Mouse (Mus musculus) Muller cell, postnatal 12 days (primary cell): ENCODE data around the gene Lsamp.

Source experiments
- DNase-seq: peaks from one replicate; pipeline ENCODE4 v3.0.0-alpha.2; 2015; ENCODE audit errors: inconsistent ontology term

Lsamp gene

DNA sequence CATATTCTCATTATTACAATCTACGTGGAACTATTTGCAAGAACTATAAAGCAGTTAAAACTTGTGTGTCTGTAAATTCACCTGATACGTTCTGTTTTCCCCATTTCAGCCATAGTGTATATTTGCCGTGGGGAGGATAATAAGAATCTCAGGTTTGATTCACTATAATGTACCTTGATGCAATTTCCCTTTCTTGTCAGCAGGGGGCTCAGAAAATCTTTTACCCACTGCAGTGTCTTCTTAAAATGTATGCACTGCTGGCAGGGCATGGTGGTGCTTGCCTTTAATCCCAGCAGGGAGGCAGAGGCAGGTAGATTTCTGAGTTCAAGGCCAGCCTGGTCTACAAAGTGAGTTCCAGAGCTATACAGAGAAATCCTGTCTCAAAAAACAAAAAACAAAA lies 287.7 kb downstream of the Lsamp start:
- DNase-seq: no peak

- DNase-seq: peak; percentile 43
Observed at GRCm38 (mm10) chr16:40290132-40290531, 306.0 kb downstream of the Lsamp start.

DNA sequence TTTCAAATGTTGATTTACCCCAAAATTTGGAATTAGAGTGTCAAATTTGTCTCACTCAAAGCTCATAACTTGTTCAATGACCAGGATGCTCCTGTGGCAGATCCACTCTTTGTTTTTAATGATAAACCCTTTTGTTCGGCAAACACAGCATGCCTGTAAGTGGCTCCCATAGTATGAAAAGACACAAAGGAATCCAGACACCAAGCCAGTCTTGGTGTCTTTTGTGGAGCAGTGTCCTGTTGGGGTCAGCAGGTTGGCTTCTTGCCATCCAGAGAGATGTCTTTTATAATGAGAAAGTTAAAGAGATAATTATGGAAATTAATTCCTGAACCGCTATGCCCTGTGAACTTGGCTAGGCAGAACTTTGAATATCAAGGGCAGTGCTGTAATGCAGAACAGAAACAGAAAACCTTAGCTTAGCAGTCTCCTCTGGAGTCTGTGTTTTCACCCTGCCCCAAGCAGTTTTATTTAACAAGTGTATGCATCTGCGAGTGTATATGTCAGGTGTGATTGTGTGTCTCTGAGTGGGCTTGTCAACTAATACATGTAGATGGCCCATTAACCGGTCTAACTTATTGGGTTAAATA lies 310.2 kb downstream of the Lsamp start:
- DNase-seq: peak; percentile 71

DNA sequence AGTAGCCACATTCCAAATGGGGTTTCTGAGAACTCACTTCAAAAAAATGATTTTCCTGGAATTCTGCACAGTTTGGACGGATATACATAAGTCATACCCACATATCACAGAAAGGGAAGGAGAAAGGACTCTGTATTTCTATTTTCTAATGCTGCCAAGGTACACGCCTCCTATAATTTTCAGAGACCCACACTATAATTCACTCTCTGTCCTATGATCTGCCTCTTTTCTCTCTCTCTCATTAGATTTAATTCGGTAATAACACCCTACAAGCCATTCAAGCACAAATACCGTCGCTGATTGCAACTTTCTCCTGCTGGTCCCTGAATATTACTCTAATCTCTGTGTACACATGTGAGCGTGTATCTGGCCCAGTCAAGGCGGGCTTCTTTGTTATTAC lies 311.1 kb downstream of the Lsamp start:
- no peak for DNase-seq

GRCm38 (mm10) chr16:40307666-40308065 lies 323.5 kb downstream of the Lsamp start:
- no peak for DNase-seq

DNA sequence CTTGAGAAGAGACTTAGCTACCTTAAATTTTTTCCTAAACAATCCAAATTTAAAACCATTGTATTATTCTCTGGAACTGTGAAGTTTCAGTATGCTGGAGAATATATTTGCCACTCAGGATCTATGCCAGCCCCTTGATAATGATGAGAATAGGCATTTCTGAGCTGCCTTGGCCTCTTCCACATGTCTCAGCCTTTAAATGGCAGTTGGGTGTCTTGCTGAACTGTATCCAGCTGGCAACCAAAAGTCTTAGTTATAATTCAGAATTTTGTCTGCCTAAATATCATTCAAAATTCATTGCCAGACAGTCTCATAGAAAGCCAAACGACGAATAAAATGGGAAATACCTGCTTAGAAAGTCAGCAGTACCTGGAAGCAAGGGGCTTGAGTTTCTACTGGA lies 332.0 kb downstream of the Lsamp start:
- DNase-seq: no peak

DNA sequence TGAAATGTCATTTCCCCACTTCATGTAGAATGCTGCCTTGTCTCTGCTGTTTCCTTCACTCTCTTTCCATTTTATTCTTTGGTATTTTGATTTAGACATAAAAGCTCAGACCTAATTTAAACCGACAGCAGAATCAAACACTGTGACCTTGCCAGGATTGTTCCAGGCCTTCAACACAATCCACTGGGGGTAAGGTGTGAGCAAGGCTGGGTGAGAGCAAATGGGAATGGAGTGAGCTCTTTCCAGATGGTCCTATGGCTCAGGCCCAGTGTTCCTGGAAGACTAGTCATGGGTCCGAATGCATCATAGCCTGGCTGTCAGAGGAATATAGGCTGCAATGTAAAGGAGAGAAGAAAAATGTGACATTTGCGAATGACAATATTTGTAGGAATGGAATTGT lies 340.6 kb downstream of the Lsamp start:
- DNase-seq: no peak

DNA sequence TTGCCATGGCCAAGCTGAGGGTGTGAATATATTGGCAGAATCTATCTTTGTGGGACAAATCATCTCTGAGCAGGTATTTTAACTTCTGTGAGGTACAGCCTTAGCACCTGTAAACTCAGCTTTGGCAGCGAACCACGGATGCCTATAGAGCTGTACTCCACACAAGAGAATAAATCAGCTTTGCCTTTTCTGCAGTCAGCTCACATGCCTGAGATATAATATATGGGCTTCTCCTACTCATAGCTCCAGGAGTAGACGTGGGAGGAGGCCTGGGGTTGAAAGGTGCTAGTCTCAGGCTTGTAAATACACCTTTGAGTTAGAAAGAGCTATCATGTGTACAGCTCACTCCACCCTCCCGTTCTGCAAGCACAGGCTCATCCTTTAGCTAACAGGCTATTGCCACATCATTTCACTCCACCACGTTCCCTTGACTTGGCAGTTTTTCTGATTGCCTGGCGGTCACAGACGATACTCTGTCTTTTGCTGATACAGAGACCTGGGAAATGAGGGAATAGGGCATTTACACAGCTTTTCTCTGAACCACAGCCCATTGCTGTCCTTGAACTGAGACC lies 344.2 kb downstream of the Lsamp start:
- DNase-seq: no peak

GRCm38 (mm10) chr16:40369677-40370076 lies 385.5 kb downstream of the Lsamp start:
- no peak for DNase-seq

- DNase-seq: peak; percentile 64
Observed at GRCm38 (mm10) chr16:40371291-40371690, 387.1 kb downstream of the Lsamp start.

DNA sequence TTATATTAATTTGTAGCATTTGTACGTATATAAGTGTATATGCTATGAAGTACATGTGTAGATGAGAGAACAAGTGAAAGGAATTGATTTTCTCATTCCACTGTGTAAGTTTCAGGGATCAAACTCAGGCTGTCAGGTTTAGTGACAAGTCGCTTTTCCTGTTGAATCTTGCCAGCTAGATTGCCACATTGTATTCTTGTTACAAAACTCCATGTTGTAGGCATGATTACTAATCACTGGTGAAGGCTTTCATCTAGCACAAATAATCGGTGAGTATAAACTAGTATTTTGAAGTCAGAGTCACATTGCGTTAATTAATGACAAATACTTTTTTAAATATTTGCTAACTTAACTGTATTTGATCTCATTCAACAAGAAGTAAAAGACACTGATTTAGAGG lies 391.2 kb downstream of the Lsamp start:
- DNase-seq: no peak

GRCm38 (mm10) chr16:40377129-40377799 lies 393.1 kb downstream of the Lsamp start:
- peak; percentile 80 for DNase-seq

- DNase-seq: no peak
Observed at GRCm38 (mm10) chr16:40392106-40392505, 407.9 kb downstream of the Lsamp start.

- no peak for DNase-seq
Observed at GRCm38 (mm10) chr16:40399531-40399930, 415.4 kb downstream of the Lsamp start.

GRCm38 (mm10) chr16:40434280-40434679 lies 450.1 kb downstream of the Lsamp start:
- no peak for DNase-seq

- no peak for DNase-seq
Observed at GRCm38 (mm10) chr16:40436415-40436814, 452.3 kb downstream of the Lsamp start.

DNA sequence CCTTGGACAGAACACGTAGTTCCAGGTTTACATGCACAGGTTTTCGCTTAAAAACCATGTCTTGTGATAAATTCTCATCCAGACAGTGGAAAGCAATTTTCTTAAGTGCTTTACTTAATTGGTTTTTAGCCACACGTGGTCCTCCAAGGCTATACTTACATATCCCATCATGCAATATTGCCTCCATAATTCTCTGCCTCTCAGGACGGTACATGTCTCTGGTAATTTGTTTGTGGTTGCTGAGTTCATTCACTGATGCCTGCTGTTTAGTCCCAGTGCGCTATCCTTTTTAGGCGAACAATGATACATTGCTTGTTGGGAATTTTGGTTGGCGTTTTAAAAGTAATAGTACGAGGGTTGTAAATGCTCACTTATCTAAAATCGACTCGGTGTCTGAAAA lies 453.7 kb downstream of the Lsamp start:
- no peak for DNase-seq

DNA sequence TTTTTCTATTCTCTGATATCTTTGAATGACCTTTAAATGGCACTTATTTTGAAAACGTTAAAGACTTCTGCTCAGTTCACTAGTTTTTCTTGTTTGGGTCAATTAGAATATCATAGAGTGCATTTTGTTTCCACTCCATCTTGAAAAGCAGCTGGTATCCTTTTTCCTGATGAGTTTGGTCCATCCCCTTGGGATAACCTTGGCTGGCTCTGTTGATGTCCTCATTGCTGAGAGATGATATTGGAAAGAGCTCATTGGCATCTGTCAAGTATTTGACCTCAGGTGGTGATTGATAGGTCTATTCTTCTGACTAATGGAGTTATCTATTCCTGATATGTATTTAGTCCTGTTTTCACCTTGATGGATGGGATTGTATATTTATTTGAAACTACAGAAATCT lies 454.7 kb downstream of the Lsamp start:
- no peak for DNase-seq

DNA sequence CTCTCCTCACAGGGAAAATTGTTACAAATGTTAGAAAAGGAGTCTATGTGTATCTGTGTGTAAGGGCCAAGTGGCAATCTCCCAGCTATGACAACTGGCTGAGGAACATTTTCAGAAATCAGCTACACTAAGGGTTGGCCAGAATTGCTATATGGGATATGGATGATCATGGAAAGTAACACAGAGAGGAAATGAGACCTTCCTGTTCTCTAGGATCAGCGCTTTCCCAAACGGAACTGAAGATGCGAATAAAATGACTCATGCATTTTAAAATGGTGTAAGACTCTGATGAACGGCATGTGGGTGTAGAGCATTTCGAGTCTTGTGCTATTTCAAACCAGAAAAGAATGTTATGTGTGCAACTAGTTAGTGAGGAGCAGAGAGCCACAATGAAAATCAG lies 462.4 kb downstream of the Lsamp start:
- no peak for DNase-seq

- DNase-seq: peak; percentile 5
Observed at GRCm38 (mm10) chr16:40463411-40464058, 479.4 kb downstream of the Lsamp start.

- peak; percentile 9 for DNase-seq
Observed at GRCm38 (mm10) chr16:40466596-40466995, 482.4 kb downstream of the Lsamp start.

- DNase-seq: no peak
Observed at GRCm38 (mm10) chr16:40470946-40471345, 486.8 kb downstream of the Lsamp start.

- DNase-seq: no peak
Observed at GRCm38 (mm10) chr16:40471967-40472366, 487.8 kb downstream of the Lsamp start.
